Mouse (Mus musculus) ES-E14 (cell line): Measurements from ENCODE around the gene Rbfox3. TPM values are rescaled to one million over a fixed set of nuclear protein-coding genes. Genes with fewer than 3 reads are reported as not detected.

Source experiments
- DNase-seq: peaks from one replicate; pipeline ENCODE4 v3.0.0-alpha.2; 2013; ENCODE audit warnings: low read depth, low spot score
- H3K27ac ChIP-seq: 2 replicates; pipeline ENCODE4 v1.5.1; 2012; ENCODE audit warnings: low read depth, mild to moderate bottlenecking, low read length, moderate library complexity, mixed read lengths; ENCODE audit not compliant: poor library complexity, insufficient read depth, severe bottlenecking
- H3K36me3 ChIP-seq: 2 replicates; pipeline ENCODE4 v1.6.1; 2012; ENCODE audit warnings: mild to moderate bottlenecking, low read length, moderate library complexity, mixed read lengths; ENCODE audit not compliant: control insufficient read depth, poor library complexity, insufficient read depth, severe bottlenecking
- H3K4me1 ChIP-seq, 2 experiments: fragments of 150-350 bp in 1 of 2; sonication (generic) in 1 of 2; 2 replicates each; pipeline ENCODE4 v1.6.1; 2012; ENCODE audit warnings: low read length in 2 of 2, mild to moderate bottlenecking in 1 of 2, mixed read lengths in 1 of 2; ENCODE audit not compliant: control insufficient read depth in 2 of 2, insufficient read depth in 2 of 2, poor library complexity in 1 of 2
- H3K4me3 ChIP-seq, 2 experiments: fragments of 150-350 bp in 1 of 2; sonication (generic) in 1 of 2; 2 replicates each; pipeline ENCODE4 v1.5.1; 2012; ENCODE audit warnings: low read length in 2 of 2, low read depth in 1 of 2, mild to moderate bottlenecking in 1 of 2, mixed read lengths in 1 of 2; ENCODE audit not compliant: insufficient read depth in 1 of 2, poor library complexity in 1 of 2, severe bottlenecking in 1 of 2
- H3K9ac ChIP-seq: 2 replicates; pipeline ENCODE4 v1.6.1; 2012; ENCODE audit warnings: low read depth, mild to moderate bottlenecking, low read length, mixed read lengths; ENCODE audit not compliant: poor library complexity, insufficient read depth, severe bottlenecking
- H3K9me3 ChIP-seq: fragments of 150-350 bp; sonication (generic); 2 replicates; pipeline ENCODE4 v1.6.1; 2012; ENCODE audit warnings: low read depth, mild to moderate bottlenecking, low read length; ENCODE audit not compliant: control insufficient read depth, insufficient read depth
- CHD2 ChIP-seq: IDR thresholded peaks from 2 replicates; pipeline ENCODE4 v1.6.1; 2014; ENCODE audit warnings: mild to moderate bottlenecking, low read depth, low read length, inconsistent platforms
- HCFC1 ChIP-seq: IDR thresholded peaks from 2 replicates; pipeline ENCODE4 v1.6.1; 2012; ENCODE audit warnings: low read length, inconsistent platforms, borderline replicate concordance; ENCODE audit not compliant: insufficient read depth
- MAFK ChIP-seq: IDR thresholded peaks from 2 replicates; pipeline ENCODE4 v1.6.1; 2014; ENCODE audit warnings: mild to moderate bottlenecking, low read depth, low read length, inconsistent platforms; ENCODE audit not compliant: insufficient read depth
- ZC3H11A ChIP-seq: IDR thresholded peaks from 2 replicates; pipeline ENCODE4 v1.6.1; 2012; ENCODE audit warnings: low read depth, mild to moderate bottlenecking, inconsistent platforms, low read length, borderline replicate concordance
- ZNF384 ChIP-seq: IDR thresholded peaks from 2 replicates; pipeline ENCODE4 v1.6.1; 2012; ENCODE audit warnings: low read depth, low read length, inconsistent platforms
- in situ Hi-C, 2 experiments: fragments of 600-800 bp; cut with MboI; formaldehyde crosslinking; loops; one replicate each; pipeline ENCODE4 v1.15.1; 2025; ENCODE audit warnings: low sequenced_read_pairs in 2 of 2, inconsistent platforms in 1 of 2; ENCODE audit not compliant: unreplicated experiment in 2 of 2
- total RNA-seq: library from RNA; depleted of rRNA; stranded (reverse); fragments of 300-350 nt; gene quantifications from 2 replicates; pipeline ENCODE4 v1.2.3, GENCODE M21; 2012

Gene Rbfox3
- total RNA-seq, 1 experiment: 0.45 TPM

- DNase-seq: no peak
- Histone ChIP-seq H3K9ac (no peak overlapping the region), H3K9me3 (no peaks in the 10 kb centered on the region), H3K36me3 (no peaks in the 10 kb centered on the region), H3K4me1 (peaks cover 0 to 4% of the 10 kb centered on the region in 2 experiments; a peak in 1 of 4 replicates), H3K4me3 (no peak overlapping the region), H3K27ac (no peak overlapping the region)
- in situ Hi-C loops: no loop called here
- no peak for TF ChIP-seq ZNF384
- no peak for TF ChIP-seq ZC3H11A
- no peak for TF ChIP-seq HCFC1
- TF ChIP-seq MAFK: no peak
- no peak for TF ChIP-seq CHD2
These were observed 161.9 kb downstream of the Rbfox3 start for GRCm38 (mm10) chr11:118749541-118749940.

- H3K36me3 ChIP-seq: no peaks in the 10 kb centered on the region
- no peak for DNase-seq
- H3K9me3 ChIP-seq: no peaks in the 10 kb centered on the region
- H3K4me1 ChIP-seq: peaks cover 0 to 6% of the 10 kb centered on the region in 2 experiments; a peak in 1 of 4 replicates
- no peak overlapping the region for H3K27ac ChIP-seq
- no peak for TF ChIP-seq MAFK
- TF ChIP-seq ZNF384: no peak
- TF ChIP-seq CHD2: no peak
- TF ChIP-seq HCFC1: no peak
- no peak for TF ChIP-seq ZC3H11A
- no peak overlapping the region for H3K9ac ChIP-seq
- no peak overlapping the region for H3K4me3 ChIP-seq
- in situ Hi-C loops: no loop called here
These were observed 162.8 kb downstream of the Rbfox3 start for GRCm38 (mm10) chr11:118748622-118749021.

DNA sequence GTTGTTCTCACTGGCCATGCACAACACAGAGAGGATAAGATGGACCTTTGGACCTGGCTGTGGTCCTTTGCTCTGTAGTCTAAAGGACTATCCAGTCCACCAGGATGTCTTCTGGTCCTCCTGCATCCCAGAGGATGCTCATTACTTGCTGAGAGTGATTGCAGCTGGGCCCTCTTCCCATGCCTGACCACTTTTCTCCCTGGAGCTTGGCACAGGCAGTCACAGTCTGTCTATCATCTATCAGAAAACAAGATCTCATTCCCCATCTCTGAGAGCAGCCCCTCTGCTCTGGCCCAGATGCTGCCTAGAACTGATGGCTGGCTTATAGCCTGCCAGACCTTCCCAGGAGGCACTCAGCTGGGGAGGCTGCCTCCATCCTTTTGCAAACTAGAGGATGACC, 166.1 kb downstream of the Rbfox3 start:
- H3K9ac ChIP-seq: no peak overlapping the region

DNA sequence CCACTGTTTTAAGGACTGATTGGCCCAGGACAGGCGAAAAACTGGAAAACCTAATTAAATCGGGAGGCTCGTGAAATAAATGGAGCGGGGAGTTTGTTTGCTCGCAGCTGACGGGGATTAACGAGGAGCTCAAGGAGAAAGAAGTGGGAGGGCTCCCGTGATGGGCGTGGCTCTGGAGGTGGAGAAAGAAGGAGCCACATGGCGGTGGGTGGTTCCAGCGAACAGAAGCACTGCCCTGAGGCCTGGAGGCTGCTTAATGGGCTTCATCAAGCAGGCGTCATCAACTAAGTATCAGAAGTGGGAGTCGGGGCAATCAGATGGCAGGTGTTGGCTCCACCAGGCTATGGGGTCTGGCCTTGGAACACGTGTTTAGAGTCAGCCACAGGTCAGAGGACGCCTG, 166.6 kb downstream of the Rbfox3 start:
- no peak overlapping the region for H3K9ac ChIP-seq
- H3K4me3 ChIP-seq: no peak overlapping the region; a peak in 1 of 4 replicates
- no peaks in the 10 kb centered on the region for H3K9me3 ChIP-seq
- peaks cover 0 to 6% of the 10 kb centered on the region in 2 experiments; a peak in 1 of 4 replicates for H3K4me1 ChIP-seq
- in situ Hi-C loops: no loop called here
- peak; percentile 69 for DNase-seq
- H3K36me3 ChIP-seq: no peaks in the 10 kb centered on the region
- H3K27ac ChIP-seq: no peak overlapping the region
- no peak for TF ChIP-seq CHD2
- no peak for TF ChIP-seq ZC3H11A
- no peak for TF ChIP-seq MAFK
- no peak for TF ChIP-seq ZNF384
- TF ChIP-seq HCFC1: no peak

More for the DNA sequence above, 166.1 kb downstream of the Rbfox3 start:
- no peaks in the 10 kb centered on the region for H3K9me3 ChIP-seq
- in situ Hi-C loops: no loop called here
- no peaks in the 10 kb centered on the region for H3K36me3 ChIP-seq
- TF ChIP-seq CHD2: no peak
- no peak for TF ChIP-seq HCFC1
- no peak for TF ChIP-seq ZNF384
- no peak for TF ChIP-seq MAFK
- TF ChIP-seq ZC3H11A: no peak
- peaks cover 0 to 6% of the 10 kb centered on the region in 2 experiments; a peak in 1 of 4 replicates for H3K4me1 ChIP-seq
- no peak overlapping the region for H3K27ac ChIP-seq
- no peak for DNase-seq
- no peak overlapping the region for H3K4me3 ChIP-seq

DNA sequence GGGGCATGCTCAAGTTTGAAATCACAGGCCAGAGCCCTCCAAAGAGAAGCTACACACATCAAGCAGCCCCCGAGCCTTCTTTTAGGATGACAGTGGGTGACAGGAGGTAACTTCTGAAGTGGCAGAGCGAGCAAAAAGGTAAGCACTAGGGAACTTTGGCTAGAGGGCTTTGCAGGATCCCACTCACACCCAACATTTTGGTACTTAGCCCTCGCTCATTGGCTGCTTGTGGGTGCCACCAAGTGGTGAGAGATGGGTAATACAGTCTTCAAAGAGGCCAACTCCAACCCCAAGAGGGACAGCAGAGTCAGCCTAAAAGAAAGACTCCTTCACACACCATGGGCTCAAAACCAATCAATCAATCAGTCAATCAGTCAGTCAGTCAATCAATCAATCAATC, 168.6 kb downstream of the Rbfox3 start:
- TF ChIP-seq MAFK (no peak), HCFC1 (no peak), ZNF384 (no peak), ZC3H11A (no peak), CHD2 (no peak)
- in situ Hi-C loops: no loop called here
- DNase-seq: peak; percentile 59
- Histone ChIP-seq H3K4me3 (no peak overlapping the region), H3K27ac (no peak overlapping the region), H3K9me3 (no peaks in the 10 kb centered on the region), H3K9ac (no peak overlapping the region), H3K4me1 (peaks cover 0 to 6% of the 10 kb centered on the region in 2 experiments; a peak in 1 of 4 replicates), H3K36me3 (no peaks in the 10 kb centered on the region)
